Comparison of ENCODE assay signal across 8 mouse cellular contexts in genomic region chr13:102646271-102646771, GRCm38 (mm10). TPM values are rescaled to one million over a fixed set of nuclear protein-coding genes. Genes with fewer than 3 reads are reported as not detected.
DNase-seq lines count a peak whose midpoint lies in the region; ATAC-seq and TF ChIP-seq lines count a peak whose summit lies in the region.

No protein-coding gene starts in this region.

- no peak overlapping the region for H3K4me2 ChIP-seq in lung, embryonic 14.5 days

- peak; percentile 65 for ATAC-seq in lung, embryonic 14.5 days (ENCODE audit: insufficient read depth)

- intact Hi-C loops in gastrocnemius, adult 2 months (cut with DNase I), result loop anchor here (5.0 to 10.0 kb wide), 3 partner anchors 244 to 652 kb away; no protein-coding TSS in a partner anchor
- intact Hi-C loops in gastrocnemius, postnatal 36 days (cut with DNase I), result loop anchor here (5.0 kb wide), 1 partner anchor 1754 kb away; no protein-coding TSS in a partner anchor

- H3K4me1 ChIP-seq in lung, embryonic 14.5 days (ENCODE audit: insufficient read depth), result peaks cover 6% of the 10 kb centered on the region; the same call in 1 of the 2 replicates

- H3K27me3 ChIP-seq in lung, embryonic 14.5 days (ENCODE audit: insufficient read depth, low read length), result no peaks in the 10 kb centered on the region

- H3K36me3 ChIP-seq in lung, embryonic 14.5 days (ENCODE audit: insufficient read depth), result no peaks in the 10 kb centered on the region

- no peak for TF ChIP-seq CTCF in gastrocnemius, adult 2 months (IDR thresholded peaks at IDR 0.05)
- no peak for TF ChIP-seq CTCF in lung, embryonic 14.5 days (IDR thresholded peaks at IDR 0.05; ENCODE audit: low read depth)

- H3K4me3 ChIP-seq in gastrocnemius, adult 2 months, result no peak overlapping the region
- no peak overlapping the region for H3K4me3 ChIP-seq in lung, embryonic 14.5 days (ENCODE audit: low read depth, low read length)

- DNase-seq in gastrocnemius, adult 2 months, result no peak
- DNase-seq in gastrocnemius, postnatal 36 days, result no peak
- DNase-seq in adipocyte (ENCODE audit: low spot score), result peak; percentile 26
- DNase-seq in heart, postnatal 4 days, result peak; percentile 65
- peak; percentile 80 for DNase-seq in lung, embryonic 14.5 days
- no peak for DNase-seq in cerebellum, adult 8-10 months
- no peak for DNase-seq in layer of hippocampus, adult 9-10 months (ENCODE audit: low spot score)
- no peak for DNase-seq in left cerebral cortex, adult 18-20 months (ENCODE audit: low spot score in 2 of 2)

- no peak overlapping the region for H3K9ac ChIP-seq in lung, embryonic 14.5 days

- H3K9me3 ChIP-seq in lung, embryonic 14.5 days (ENCODE audit: low read depth, low read length), result no peaks in the 10 kb centered on the region

- 38% methylated on average over 10 of the region's 10 CpGs for WGBS in lung, embryonic 14.5 days

- H3K27ac ChIP-seq in gastrocnemius, adult 2 months, result peak overlapping the region; percentile 59
- no peak overlapping the region for H3K27ac ChIP-seq in lung, embryonic 14.5 days (ENCODE audit: low read depth)

RNA-seq across cellular contexts. Expression of gene Cd180, which starts 47.0 kb away (rescaled TPM):
- under 1 TPM; 0.08 to 0.13 TPM for total RNA-seq in gastrocnemius, adult 2 months (2021)
- under 1 TPM; 0.27 to 0.28 TPM for total RNA-seq in gastrocnemius, postnatal 36 days (2021)
- total RNA-seq in heart, postnatal 4 days (2021), result under 1 TPM; 0.86 to 0.98 TPM
- polyA plus RNA-seq in lung, embryonic 14.5 days (2014; fragmentation: Nextera tagmentation; extraction: Ambion mirVana), result 0.64 and 0.84 TPM in 2 replicates
- total RNA-seq in left cerebral cortex, adult 18-20 months (2021), result 1 to 10 TPM; 1.6 to 2.7 TPM

Comparison
In these comparisons a context has a peak if more than half of its experiments do, and no peak if none do; other contexts are left out.
1. DNase-seq: peak in adipocyte (single experiment), heart, postnatal 4 days (single experiment) and lung, embryonic 14.5 days (single experiment); none in gastrocnemius, adult 2 months (single experiment), gastrocnemius, postnatal 36 days (0 of 2), cerebellum, adult 8-10 months (single experiment), layer of hippocampus, adult 9-10 months (single experiment) and left cerebral cortex, adult 18-20 months (0 of 2).